Mouse (Mus musculus) T-cell, adult 2 months (primary cell): ENCODE results near the gene Rap1gap.

Source experiments
- DNase-seq: peaks from one replicate; pipeline ENCODE4 v3.0.0; 2022; ENCODE audit warnings: low spot score

The Rap1gap gene

GRCm38 (mm10) chr4:137747091-137747490 is 82.6 kb downstream of the Rap1gap start:
- no peak for DNase-seq

GRCm38 (mm10) chr4:137747590-137747989 is 83.1 kb downstream of the Rap1gap start:
- DNase-seq: no peak

- DNase-seq: no peak
Measured at GRCm38 (mm10) chr4:137748726-137749125, 84.2 kb downstream of the Rap1gap start.

GRCm38 (mm10) chr4:137749680-137750079 is 85.2 kb downstream of the Rap1gap start:
- no peak for DNase-seq

GRCm38 (mm10) chr4:137750121-137750520 is 85.6 kb downstream of the Rap1gap start:
- DNase-seq: no peak

GRCm38 (mm10) chr4:137751310-137751709 is 86.8 kb downstream of the Rap1gap start:
- no peak for DNase-seq

- DNase-seq: no peak
Measured at GRCm38 (mm10) chr4:137751717-137752116, 87.2 kb downstream of the Rap1gap start.

GRCm38 (mm10) chr4:137752471-137752870 is 87.9 kb downstream of the Rap1gap start:
- no peak for DNase-seq

GRCm38 (mm10) chr4:137753199-137753598 is 88.7 kb downstream of the Rap1gap start:
- DNase-seq: no peak

GRCm38 (mm10) chr4:137754446-137754845 is 89.9 kb downstream of the Rap1gap start:
- DNase-seq: no peak

- peak; percentile 44 for DNase-seq
Measured at GRCm38 (mm10) chr4:137762886-137763285, 98.4 kb downstream of the Rap1gap start.

GRCm38 (mm10) chr4:137763920-137764495 is 99.5 kb downstream of the Rap1gap start:
- DNase-seq: no peak

GRCm38 (mm10) chr4:137764621-137765020 is 100.1 kb downstream of the Rap1gap start:
- no peak for DNase-seq

GRCm38 (mm10) chr4:137765554-137765971 is 101.0 kb downstream of the Rap1gap start:
- DNase-seq: no peak

- no peak for DNase-seq
Measured at GRCm38 (mm10) chr4:137766365-137766764, 101.8 kb downstream of the Rap1gap start.

- DNase-seq: no peak
Measured at GRCm38 (mm10) chr4:137768381-137768780, 103.9 kb downstream of the Rap1gap start.

GRCm38 (mm10) chr4:137768831-137769230 is 104.3 kb downstream of the Rap1gap start:
- no peak for DNase-seq

GRCm38 (mm10) chr4:137769635-137770034 is 105.1 kb downstream of the Rap1gap start:
- no peak for DNase-seq

- no peak for DNase-seq
Measured at GRCm38 (mm10) chr4:137770901-137771612, 106.5 kb downstream of the Rap1gap start.

GRCm38 (mm10) chr4:137771749-137772148 is 107.2 kb downstream of the Rap1gap start:
- DNase-seq: no peak

- DNase-seq: no peak
Measured at GRCm38 (mm10) chr4:137772438-137773056, 108.0 kb downstream of the Rap1gap start.

GRCm38 (mm10) chr4:137773369-137773899 is 108.9 kb downstream of the Rap1gap start:
- no peak for DNase-seq

- no peak for DNase-seq
Measured at GRCm38 (mm10) chr4:137774013-137774412, 109.5 kb downstream of the Rap1gap start.
